Mouse (Mus musculus) liver, postnatal 0 days (tissue): Measurements from ENCODE around the gene Wdr93. TPM values are rescaled to one million over a fixed set of nuclear protein-coding genes. Genes with fewer than 3 reads are reported as not detected.

Experiments used
- ATAC-seq: fragments of 200-750 bp; cut with Nextera tagmentation; 2 replicates; pipeline ENCODE4 v1.8.0; 2017; ENCODE audit warnings: mild to moderate bottlenecking, moderate library complexity
- DNase-seq: peaks from one replicate; pipeline ENCODE4 v3.0.0-alpha.2; 2016
- H3K27ac ChIP-seq: fragments of 300-500 bp; sonication (generic); 2 replicates; pipeline ENCODE4 v1.5.1; 2014; ENCODE audit warnings: antibody characterized with exemption, moderate library complexity, mild to moderate bottlenecking, low read depth
- H3K27me3 ChIP-seq: fragments of 300-500 bp; sonication (generic); 2 replicates; pipeline ENCODE4 v1.6.1; 2014; ENCODE audit warnings: low read length, control low read depth, mixed read lengths; ENCODE audit not compliant: insufficient read depth
- H3K36me3 ChIP-seq: fragments of 300-500 bp; sonication (generic); replicated peaks from 2 replicates; pipeline ENCODE4 v1.6.1; 2014; ENCODE audit warnings: mild to moderate bottlenecking, control low read depth, low read length, moderate library complexity, mixed read lengths; ENCODE audit not compliant: insufficient read depth
- H3K4me1 ChIP-seq: fragments of 300-500 bp; sonication (generic); 2 replicates; pipeline ENCODE4 v1.6.1; 2014; ENCODE audit warnings: antibody characterized with exemption, mild to moderate bottlenecking, control low read depth; ENCODE audit not compliant: insufficient read depth
- H3K4me2 ChIP-seq: fragments of 300-500 bp; sonication (generic); 2 replicates; pipeline ENCODE4 v1.6.1; 2014; ENCODE audit warnings: low read depth, mild to moderate bottlenecking, low read length, moderate library complexity, mixed read lengths
- H3K4me3 ChIP-seq: fragments of 300-500 bp; sonication (generic); 2 replicates; pipeline ENCODE4 v1.5.1; 2014; ENCODE audit warnings: low read depth, low read length
- H3K9ac ChIP-seq: fragments of 300-500 bp; sonication (generic); replicated peaks from 2 replicates; pipeline ENCODE4 v1.6.1; 2014; ENCODE audit warnings: mild to moderate bottlenecking, moderate library complexity
- H3K9me3 ChIP-seq: fragments of 300-500 bp; sonication (generic); 2 replicates; pipeline ENCODE4 v1.6.1; 2016; ENCODE audit warnings: mild to moderate bottlenecking, control low read depth, low read length, mixed read lengths
- CTCF ChIP-seq: sonication (generic); IDR thresholded peaks from 2 replicates; pipeline ENCODE4 v1.5.1; 2016; ENCODE audit warnings: antibody characterized with exemption, low read depth
- EP300 ChIP-seq: IDR thresholded peaks from 2 replicates; pipeline ENCODE4 v1.6.1; 2016; ENCODE audit warnings: antibody characterized with exemption, low read depth, mild to moderate bottlenecking
- WGBS: fragments of 180-500 bp; shearing (Covaris S2); extraction: QIAGEN DNeasy Blood & Tissue Kit; methylation state at CpG from one replicate; pipeline ENCODE4 v1.1.7; 2014; ENCODE audit not compliant: insufficient replicate concordance; 5-methylcytosine and 5-hydroxymethylcytosine counted together
- polyA plus RNA-seq: library from polyadenylated mRNA; unstranded; fragments of >200 nt; fragmentation: Nextera tagmentation; extraction: Ambion mirVana; gene quantifications from 2 replicates; pipeline ENCODE4 v1.2.1, GENCODE M21; 2015

Wdr93 gene
- polyA plus RNA-seq, result 0.11 and 0.19 TPM in 2 replicates

GRCm38 (mm10) chr7:79742659-79743536 lies at the start of gene Wdr93, which contains the start of gene Pex11a:
Gene Wdr93, plus strand, starts transcription at chr7:79743163.
Gene Pex11a, minus strand, starts transcription at chr7:79743131.
- peak within 1 kb of the TSS; percentile 73 for H3K27ac ChIP-seq
- H3K27me3 ChIP-seq, result no peaks in the 10 kb centered on the region
- DNase-seq (peak; percentile 86), ATAC-seq (peak; percentile 91)
- peak within 1 kb of the TSS; percentile 68 for H3K9ac ChIP-seq
- 3% methylated on average over 44 of the region's 46 CpGs for WGBS
- peak within 1 kb of the TSS; percentile 98 for H3K4me2 ChIP-seq
- H3K4me1 ChIP-seq, result peaks cover 12% of the 10 kb centered on the region
- H3K9me3 ChIP-seq, result no peaks in the 10 kb centered on the region
- H3K36me3 ChIP-seq, result no peaks in the 10 kb centered on the region
- H3K4me3 ChIP-seq, result peak within 1 kb of the TSS; percentile 74
- TF ChIP-seq EP300, result no peak
- TF ChIP-seq CTCF, result no peak

- peaks cover 58% of the 10 kb centered on the region for H3K36me3 ChIP-seq
- ATAC-seq (no peak), DNase-seq (no peak)
- 75% methylated on average over 8 of the region's 8 CpGs for WGBS
- H3K27ac ChIP-seq, result no peak overlapping the region
- H3K27me3 ChIP-seq, result no peaks in the 10 kb centered on the region
- TF ChIP-seq EP300 (no peak), CTCF (no peak)
- H3K4me1 ChIP-seq, result no peaks in the 10 kb centered on the region
- H3K9me3 ChIP-seq, result no peaks in the 10 kb centered on the region
- no peak overlapping the region for H3K9ac ChIP-seq
- H3K4me3 ChIP-seq, result no peak overlapping the region
- H3K4me2 ChIP-seq, result no peak overlapping the region
These were observed 46.5 kb upstream of the Wdr93 start for GRCm38 (mm10) chr7:79696495-79696894.

DNA sequence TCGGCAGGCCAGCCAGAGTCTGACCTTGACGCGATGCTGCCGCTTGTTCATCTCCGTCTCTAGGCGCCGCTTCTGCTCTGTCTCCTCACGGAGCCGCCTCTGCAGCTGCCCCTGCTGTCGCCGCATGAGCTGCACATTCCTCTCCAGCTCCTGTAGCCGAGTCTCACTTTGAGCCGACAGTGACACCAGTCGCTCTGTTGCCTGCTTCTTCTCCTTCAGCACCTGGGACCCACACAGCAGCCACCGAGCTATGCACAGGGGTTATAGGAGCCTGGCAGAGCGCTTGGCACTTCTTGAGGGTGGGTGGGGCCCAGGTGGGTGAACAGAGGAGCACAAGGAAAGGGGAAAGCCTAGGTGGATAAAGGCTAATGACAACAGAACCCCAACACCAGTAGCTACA lies 40.2 kb upstream of the Wdr93 start:
- H3K27me3 ChIP-seq, result no peaks in the 10 kb centered on the region
- no peak overlapping the region for H3K9ac ChIP-seq
- TF ChIP-seq EP300 (no peak), CTCF (no peak)
- no peaks in the 10 kb centered on the region for H3K4me1 ChIP-seq
- H3K27ac ChIP-seq, result no peak overlapping the region
- H3K9me3 ChIP-seq, result no peaks in the 10 kb centered on the region
- DNase-seq, result no peak
- no peak overlapping the region for H3K4me2 ChIP-seq
- no peak for ATAC-seq
- H3K36me3 ChIP-seq, result 0 out of 2 replicates have a peak, but pooled peaks cover 5% of the 10 kb centered on the region
- H3K4me3 ChIP-seq, result no peak overlapping the region
- 92% methylated on average over 16 of the region's 16 CpGs for WGBS

DNA sequence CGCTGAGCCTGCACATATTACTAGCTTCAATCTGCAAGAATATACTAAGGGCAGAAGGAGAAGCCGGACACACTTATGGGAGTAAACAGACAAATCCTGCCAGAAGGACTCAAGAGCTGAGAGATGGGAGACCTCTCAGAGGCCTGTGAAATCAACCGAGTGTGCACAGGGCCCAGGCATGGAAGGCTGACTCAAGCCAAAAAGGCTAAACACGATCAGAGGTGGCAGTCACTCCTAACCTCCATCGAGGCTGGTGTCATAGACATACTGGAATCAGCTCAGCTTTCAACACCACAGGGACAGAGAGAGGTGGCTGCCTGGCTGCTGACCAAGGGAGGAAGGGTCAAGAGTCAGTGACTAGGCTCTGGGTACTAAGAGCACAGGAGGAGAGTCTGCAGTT lies 37.8 kb upstream of the Wdr93 start:
- Histone ChIP-seq H3K27ac (no peak overlapping the region), H3K4me1 (0 out of 2 replicates have a peak, but pooled peaks cover 4% of the 10 kb centered on the region), H3K36me3 (no peaks in the 10 kb centered on the region), H3K27me3 (peaks cover 8% of the 10 kb centered on the region), H3K4me3 (no peak overlapping the region), H3K9me3 (no peaks in the 10 kb centered on the region), H3K4me2 (no peak overlapping the region), H3K9ac (no peak overlapping the region)
- WGBS, result 77% methylated on average over 5 of the region's 5 CpGs
- peak; percentile 35; the same call in 1 of the 2 replicates for ATAC-seq
- TF ChIP-seq CTCF (no peak), EP300 (no peak)
- no peak for DNase-seq

DNA sequence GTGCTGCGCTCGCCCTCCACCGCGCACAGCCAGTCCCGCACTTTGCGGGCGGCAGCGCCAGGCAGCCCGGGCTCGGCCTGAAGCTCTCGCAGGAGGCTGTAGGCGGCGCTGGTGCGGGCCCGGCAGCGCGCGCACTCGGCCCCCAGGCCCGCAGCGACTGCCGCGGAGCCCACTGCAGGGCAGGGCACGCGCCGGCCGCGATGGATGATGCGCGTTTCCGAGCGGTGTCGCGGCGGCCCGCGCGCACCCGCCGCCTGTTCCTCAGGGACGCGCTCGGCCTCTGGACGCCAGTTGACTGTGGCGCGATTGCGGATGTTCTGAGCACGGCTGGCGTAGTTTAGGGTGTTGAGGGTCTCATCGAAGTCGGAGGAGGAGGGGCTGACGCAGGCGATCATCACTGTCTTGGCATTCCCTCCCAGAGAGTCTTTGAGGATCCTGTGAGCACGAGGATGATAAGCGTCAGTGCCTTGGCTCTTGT lies 32.8 kb upstream of the Wdr93 start:
- peak overlapping the region; percentile 34 for H3K4me3 ChIP-seq
- 6% methylated on average over 55 of the region's 55 CpGs for WGBS
- peaks cover 27% of the 10 kb centered on the region for H3K27me3 ChIP-seq
- H3K9me3 ChIP-seq, result no peaks in the 10 kb centered on the region
- ATAC-seq (peak; percentile 21; the same call in 1 of the 2 replicates), DNase-seq (no peak)
- H3K4me1 ChIP-seq, result peaks cover 5% of the 10 kb centered on the region; the same call in 1 of the 2 replicates
- H3K9ac ChIP-seq, result no peak overlapping the region; the same call in 1 of the 2 replicates
- H3K4me2 ChIP-seq, result peak overlapping the region; percentile 73
- TF ChIP-seq EP300 (no peak), CTCF (peak; percentile 26; the same call in 1 of the 2 replicates)
- H3K36me3 ChIP-seq, result no peaks in the 10 kb centered on the region
- no peak overlapping the region for H3K27ac ChIP-seq

DNA sequence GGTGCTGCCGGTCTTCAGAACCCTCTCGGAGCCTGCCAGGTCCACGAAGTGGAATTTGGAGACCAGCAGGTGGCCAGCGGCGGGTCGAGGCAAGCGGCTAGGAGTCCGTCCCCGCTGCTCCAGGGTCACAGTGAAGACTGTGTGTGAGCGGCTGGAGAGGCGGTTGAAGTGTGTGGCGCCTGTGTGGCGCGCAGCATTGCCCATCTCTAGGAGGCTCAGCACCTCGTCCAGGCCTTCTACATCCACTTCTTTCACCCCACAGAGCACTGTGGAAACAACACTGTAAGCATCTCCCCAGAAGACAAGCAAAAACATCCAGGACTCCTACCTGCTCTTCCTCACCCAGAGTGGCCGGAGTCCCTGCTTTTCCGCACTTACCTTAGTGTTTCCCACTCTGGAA lies 32.1 kb upstream of the Wdr93 start:
- TF ChIP-seq EP300 (no peak), CTCF (no peak)
- 63% methylated on average over 17 of the region's 17 CpGs for WGBS
- ATAC-seq (no peak), DNase-seq (no peak)
- no peak overlapping the region for H3K4me2 ChIP-seq
- H3K9me3 ChIP-seq, result no peaks in the 10 kb centered on the region
- H3K36me3 ChIP-seq, result no peaks in the 10 kb centered on the region
- H3K4me3 ChIP-seq, result no peak overlapping the region
- H3K9ac ChIP-seq, result no peak overlapping the region
- no peak overlapping the region for H3K27ac ChIP-seq
- peaks cover 31% of the 10 kb centered on the region for H3K27me3 ChIP-seq
- peaks cover 7% of the 10 kb centered on the region; the same call in 1 of the 2 replicates for H3K4me1 ChIP-seq
